Mouse (Mus musculus) G1E (cell line): Measurements from ENCODE around the gene Trmt11.

ENCODE experiments used
- CTCF ChIP-seq: IDR thresholded peaks from 2 replicates; pipeline ENCODE4 v1.5.1; 2012; ENCODE audit warnings: low read depth, low read length, inconsistent platforms, mixed read lengths
- POLR2AphosphoS5 ChIP-seq: IDR thresholded peaks from 2 replicates; pipeline ENCODE4 v1.6.1; 2012; ENCODE audit warnings: low read depth, low read length, inconsistent platforms; ENCODE audit not compliant: insufficient replicate concordance

DNA sequence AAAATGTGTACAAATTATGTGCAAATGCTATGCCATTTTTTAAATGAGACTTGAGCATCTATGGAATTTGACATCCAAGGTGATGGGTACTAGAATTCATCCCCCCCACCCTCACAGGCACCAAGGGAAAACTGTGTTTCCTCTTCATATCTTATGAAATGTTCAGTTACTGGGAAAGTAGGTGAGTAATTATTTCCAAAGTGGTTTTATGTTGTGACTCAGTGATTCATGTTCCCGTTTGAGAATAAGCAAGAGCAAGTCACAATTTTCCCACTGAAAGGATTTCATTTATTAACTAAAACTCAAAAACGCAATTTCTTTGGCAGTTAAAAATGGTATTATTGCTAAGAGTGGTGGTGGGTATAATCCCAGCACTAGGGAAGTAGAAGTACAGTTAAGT is 95.8 kb downstream of the Trmt11 start:
- no peak for TF ChIP-seq CTCF
- no peak for TF ChIP-seq POLR2AphosphoS5
